Mouse (Mus musculus): ENCODE results near the gene Kctd17. TPM values are rescaled to one million over a fixed set of nuclear protein-coding genes. Genes with fewer than 3 reads are reported as not detected.
A peak's percentile ranks its signal among the peaks of the same experiment; 100 is the strongest.

The Kctd17 gene
- polyA plus RNA-seq, 1 experiment from 2014 or later: 37.9 TPM

DNA sequence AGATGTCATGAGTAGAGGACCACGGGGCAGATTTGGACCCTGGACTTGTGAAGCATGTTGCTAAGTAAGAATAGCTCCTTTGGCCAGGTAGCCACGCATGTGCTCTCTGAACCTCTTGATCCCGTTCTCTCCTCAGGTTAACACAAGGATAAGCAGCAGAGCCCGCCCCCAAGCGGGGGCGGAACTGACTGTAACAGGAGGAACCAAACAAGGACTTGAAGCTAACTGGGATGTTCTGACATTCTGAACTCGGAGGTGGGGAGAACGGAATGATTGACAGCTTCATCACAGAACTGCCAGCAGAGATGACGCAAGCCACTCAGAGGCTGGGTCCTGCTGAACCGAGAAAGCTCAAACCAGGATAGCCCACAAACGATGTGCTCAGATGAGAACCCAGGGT is 3.9 kb upstream of the Kctd17 start:
- Histone ChIP-seq H3K4me1 (ENCODE audit: control insufficient read depth, insufficient read depth, low read length) (peaks cover 6% of the 10 kb centered on the region; the same call in 1 of the 2 replicates), H3K9ac (ENCODE audit: low read length) (no peak overlapping the region), H3K27ac (replicated peaks; ENCODE audit: low read depth, low read length) (no peak overlapping the region), H3K4me3 (ENCODE audit: low read depth, low read length) (no peak overlapping the region), H3K36me3 (ENCODE audit: control insufficient read depth, insufficient read depth, low read length) (no peaks in the 10 kb centered on the region), H3K9me3 (ENCODE audit: control insufficient read depth, low read length) (no peaks in the 10 kb centered on the region), H3K4me2 (ENCODE audit: low read depth, severe bottlenecking) (no peak overlapping the region), H3K27me3 (ENCODE audit: control insufficient read depth, insufficient read depth, low read length) (no peaks in the 10 kb centered on the region)
- WGBS: 19% methylated on average over 11 of the region's 11 CpGs
- ATAC-seq (ENCODE audit: insufficient number of reproducible peaks, low FRiP score, low TSS enrichment, low read depth) (no peak), DNase-seq (ENCODE audit: low spot score) (no peak)

DNA sequence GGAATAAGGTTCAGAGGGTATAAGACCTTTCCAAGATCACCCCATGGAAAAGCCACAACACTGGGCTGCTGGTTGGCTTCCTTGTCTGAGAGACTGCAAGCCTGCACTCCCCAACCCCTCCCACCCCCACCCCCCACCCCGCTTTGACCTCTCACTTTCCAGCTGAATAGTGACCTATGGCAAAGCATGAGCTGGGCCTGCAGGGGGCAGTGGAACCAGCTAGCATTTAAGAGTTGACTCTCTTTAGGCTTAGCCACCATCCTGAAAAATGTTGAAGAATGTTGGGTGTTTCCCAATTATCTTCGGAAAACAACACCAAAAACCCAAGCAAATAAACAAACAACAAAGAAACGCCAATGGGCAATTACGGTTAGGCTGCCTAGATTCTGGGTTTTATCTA is 3.1 kb upstream of the Kctd17 start:
- no peaks in the 10 kb centered on the region for H3K36me3 ChIP-seq (ENCODE audit: control insufficient read depth, insufficient read depth, low read length)
- DNase-seq (ENCODE audit: low spot score): no peak
- 59% methylated on average over 4 of the region's 4 CpGs for WGBS
- no peak overlapping the region for H3K9ac ChIP-seq (ENCODE audit: low read length)
- no peaks in the 10 kb centered on the region for H3K27me3 ChIP-seq (ENCODE audit: control insufficient read depth, insufficient read depth, low read length)
- peaks cover 7% of the 10 kb centered on the region; the same call in 1 of the 2 replicates for H3K4me1 ChIP-seq (ENCODE audit: control insufficient read depth, insufficient read depth, low read length)
- no peak overlapping the region for H3K27ac ChIP-seq (replicated peaks; ENCODE audit: low read depth, low read length)
- H3K4me3 ChIP-seq (ENCODE audit: low read depth, low read length): no peak overlapping the region
- H3K9me3 ChIP-seq (ENCODE audit: control insufficient read depth, low read length): no peaks in the 10 kb centered on the region
- no peak overlapping the region for H3K4me2 ChIP-seq (ENCODE audit: low read depth, severe bottlenecking)
- ATAC-seq (ENCODE audit: insufficient number of reproducible peaks, low FRiP score, low TSS enrichment, low read depth): no peak

- DNase-seq (ENCODE audit: low spot score) (no peak), ATAC-seq (ENCODE audit: insufficient number of reproducible peaks, low FRiP score, low TSS enrichment, low read depth) (no peak)
- Histone ChIP-seq H3K27me3 (ENCODE audit: control insufficient read depth, insufficient read depth, low read length) (no peaks in the 10 kb centered on the region), H3K4me2 (ENCODE audit: low read depth, severe bottlenecking) (peak overlapping the region; percentile 49), H3K9me3 (ENCODE audit: control insufficient read depth, low read length) (no peaks in the 10 kb centered on the region), H3K4me1 (ENCODE audit: control insufficient read depth, insufficient read depth, low read length) (peaks cover 7% of the 10 kb centered on the region; the same call in 1 of the 2 replicates), H3K27ac (replicated peaks; ENCODE audit: low read depth, low read length) (no peak overlapping the region), H3K36me3 (ENCODE audit: control insufficient read depth, insufficient read depth, low read length) (no peaks in the 10 kb centered on the region), H3K9ac (ENCODE audit: low read length) (peak overlapping the region; percentile 52), H3K4me3 (ENCODE audit: low read depth, low read length) (peak overlapping the region; percentile 66)
- WGBS: 13% methylated on average over 3 of the region's 3 CpGs
Observed at GRCm38 (mm10) chr15:78429139-78429459, 735 bp downstream of the Kctd17 start.

GRCm38 (mm10) chr15:78429871-78430622 is 1.7 kb downstream of the Kctd17 start:
- Histone ChIP-seq H3K36me3 (ENCODE audit: control insufficient read depth, insufficient read depth, low read length) (no peaks in the 10 kb centered on the region), H3K4me3 (ENCODE audit: low read depth, low read length) (no peak overlapping the region; the same call in 1 of the 2 replicates), H3K9me3 (ENCODE audit: control insufficient read depth, low read length) (no peaks in the 10 kb centered on the region), H3K4me2 (ENCODE audit: low read depth, severe bottlenecking) (peak overlapping the region; percentile 49; the same call in 1 of the 2 replicates), H3K9ac (ENCODE audit: low read length) (no peak overlapping the region; the same call in 1 of the 2 replicates), H3K4me1 (ENCODE audit: control insufficient read depth, insufficient read depth, low read length) (peaks cover 7% of the 10 kb centered on the region; the same call in 1 of the 2 replicates), H3K27me3 (ENCODE audit: control insufficient read depth, insufficient read depth, low read length) (no peaks in the 10 kb centered on the region), H3K27ac (replicated peaks; ENCODE audit: low read depth, low read length) (peak overlapping the region; percentile 30; the same call in 1 of the 2 replicates)
- no peak for ATAC-seq (ENCODE audit: insufficient number of reproducible peaks, low FRiP score, low TSS enrichment, low read depth)
- no peak for DNase-seq (ENCODE audit: low spot score)
- 79% methylated on average over 13 of the region's 13 CpGs for WGBS

- Histone ChIP-seq H3K27ac (replicated peaks; ENCODE audit: low read depth, low read length) (no peak overlapping the region), H3K27me3 (ENCODE audit: control insufficient read depth, insufficient read depth, low read length) (no peaks in the 10 kb centered on the region), H3K4me2 (ENCODE audit: low read depth, severe bottlenecking) (no peak overlapping the region), H3K9ac (ENCODE audit: low read length) (no peak overlapping the region), H3K4me3 (ENCODE audit: low read depth, low read length) (no peak overlapping the region), H3K4me1 (ENCODE audit: control insufficient read depth, insufficient read depth, low read length) (peaks cover 7% of the 10 kb centered on the region; the same call in 1 of the 2 replicates), H3K36me3 (ENCODE audit: control insufficient read depth, insufficient read depth, low read length) (no peaks in the 10 kb centered on the region), H3K9me3 (ENCODE audit: control insufficient read depth, low read length) (no peaks in the 10 kb centered on the region)
- DNase-seq (ENCODE audit: low spot score) (no peak), ATAC-seq (ENCODE audit: insufficient number of reproducible peaks, low FRiP score, low TSS enrichment, low read depth) (no peak)
- 83% methylated on average over 10 of the region's 10 CpGs for WGBS
Observed at GRCm38 (mm10) chr15:78430874-78431273, 2.5 kb downstream of the Kctd17 start.

- Histone ChIP-seq H3K4me1 (ENCODE audit: control insufficient read depth, insufficient read depth, low read length) (peaks cover 13% of the 10 kb centered on the region), H3K27ac (replicated peaks; ENCODE audit: low read depth, low read length) (no peak overlapping the region), H3K9ac (ENCODE audit: low read length) (no peak overlapping the region), H3K27me3 (ENCODE audit: control insufficient read depth, insufficient read depth, low read length) (no peaks in the 10 kb centered on the region), H3K4me3 (ENCODE audit: low read depth, low read length) (no peak overlapping the region), H3K36me3 (ENCODE audit: control insufficient read depth, insufficient read depth, low read length) (no peaks in the 10 kb centered on the region), H3K9me3 (ENCODE audit: control insufficient read depth, low read length) (no peaks in the 10 kb centered on the region), H3K4me2 (ENCODE audit: low read depth, severe bottlenecking) (no peak overlapping the region)
- no peak for DNase-seq (ENCODE audit: low spot score)
- ATAC-seq (ENCODE audit: insufficient number of reproducible peaks, low FRiP score, low TSS enrichment, low read depth): no peak
- WGBS: 80% methylated on average over 7 of the region's 7 CpGs
Observed at GRCm38 (mm10) chr15:78431541-78432121, 3.3 kb downstream of the Kctd17 start.

DNA sequence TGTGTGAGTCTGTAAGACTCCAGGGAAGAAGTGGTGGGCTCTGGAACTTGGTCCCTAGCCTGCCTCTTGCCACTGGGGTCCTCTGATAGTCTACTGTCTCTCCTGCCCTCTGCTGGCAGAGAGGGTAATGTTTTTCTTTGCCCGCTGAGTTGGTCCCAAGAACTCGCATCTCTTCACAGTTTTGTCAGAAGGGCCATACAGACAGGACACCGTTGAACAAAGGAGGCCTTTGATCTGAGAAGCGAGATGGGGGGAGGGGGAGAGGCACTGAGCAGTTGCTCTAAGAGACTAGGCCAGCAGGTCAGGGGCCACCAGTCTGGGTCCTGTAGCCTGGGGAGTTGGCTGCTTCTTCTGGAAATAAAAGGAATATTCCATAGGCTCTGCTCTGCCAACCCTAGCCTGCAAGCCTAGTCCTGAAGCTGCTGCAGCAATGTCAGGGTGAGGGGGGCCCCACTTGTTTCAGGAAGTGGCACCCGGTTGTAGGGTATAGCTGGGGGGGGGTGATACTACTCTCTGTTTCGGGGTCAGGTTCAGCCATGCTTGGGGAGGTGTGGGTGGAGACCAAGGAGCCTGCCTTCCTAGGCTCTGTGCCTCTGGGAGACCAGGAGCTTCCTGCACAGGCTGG is 6.6 kb downstream of the Kctd17 start:
- DNase-seq (ENCODE audit: low spot score) (peak; percentile 56), ATAC-seq (ENCODE audit: insufficient number of reproducible peaks, low FRiP score, low TSS enrichment, low read depth) (no peak)
- Histone ChIP-seq H3K9me3 (ENCODE audit: control insufficient read depth, low read length) (no peaks in the 10 kb centered on the region), H3K4me2 (ENCODE audit: low read depth, severe bottlenecking) (no peak overlapping the region), H3K27ac (replicated peaks; ENCODE audit: low read depth, low read length) (no peak overlapping the region), H3K36me3 (ENCODE audit: control insufficient read depth, insufficient read depth, low read length) (no peaks in the 10 kb centered on the region), H3K4me3 (ENCODE audit: low read depth, low read length) (no peak overlapping the region), H3K4me1 (ENCODE audit: control insufficient read depth, insufficient read depth, low read length) (peaks cover 19% of the 10 kb centered on the region), H3K9ac (ENCODE audit: low read length) (no peak overlapping the region), H3K27me3 (ENCODE audit: control insufficient read depth, insufficient read depth, low read length) (no peaks in the 10 kb centered on the region)
- 31% methylated on average over 6 of the region's 6 CpGs for WGBS

- no peaks in the 10 kb centered on the region for H3K36me3 ChIP-seq (ENCODE audit: control insufficient read depth, insufficient read depth, low read length)
- H3K4me1 ChIP-seq (ENCODE audit: control insufficient read depth, insufficient read depth, low read length): peaks cover 19% of the 10 kb centered on the region
- no peak overlapping the region for H3K9ac ChIP-seq (ENCODE audit: low read length)
- H3K27ac ChIP-seq (replicated peaks; ENCODE audit: low read depth, low read length): no peak overlapping the region
- H3K27me3 ChIP-seq (ENCODE audit: control insufficient read depth, insufficient read depth, low read length): no peaks in the 10 kb centered on the region
- WGBS: 84% methylated on average over 11 of the region's 11 CpGs
- DNase-seq (ENCODE audit: low spot score): no peak
- H3K4me3 ChIP-seq (ENCODE audit: low read depth, low read length): no peak overlapping the region
- H3K9me3 ChIP-seq (ENCODE audit: control insufficient read depth, low read length): no peaks in the 10 kb centered on the region
- no peak for ATAC-seq (ENCODE audit: insufficient number of reproducible peaks, low FRiP score, low TSS enrichment, low read depth)
- no peak overlapping the region for H3K4me2 ChIP-seq (ENCODE audit: low read depth, severe bottlenecking)
Observed at GRCm38 (mm10) chr15:78435681-78436080, 7.3 kb downstream of the Kctd17 start.

Data from limb, embryonic 11.5 days (tissue).